Mouse (Mus musculus) kidney, adult 2 months (tissue): Measurements from ENCODE around the gene Miip.

Experiments
- CTCF ChIP-seq: fragments of 200-500 bp; conservative IDR thresholded peaks from 2 replicates; pipeline ENCODE4 v1.5.1; 2011; ENCODE audit warnings: low read depth, mild to moderate bottlenecking, control low read depth, low read length, moderate library complexity, mixed read lengths; ENCODE audit not compliant: insufficient read depth, insufficient read length
- POLR2A ChIP-seq: fragments of 200-500 bp; IDR thresholded peaks from one replicate; pipeline ENCODE4 v1.6.1; 2011; ENCODE audit warnings: low read depth, low read length, control low read depth

- no peak for TF ChIP-seq CTCF
- no peak for TF ChIP-seq POLR2A
Measured at GRCm38 (mm10) chr4:147887277-147887676, 18.7 kb upstream of the Miip start.
